Comparison of ENCODE assay signal across 8 mouse cellular contexts in the genomic region with DNA sequence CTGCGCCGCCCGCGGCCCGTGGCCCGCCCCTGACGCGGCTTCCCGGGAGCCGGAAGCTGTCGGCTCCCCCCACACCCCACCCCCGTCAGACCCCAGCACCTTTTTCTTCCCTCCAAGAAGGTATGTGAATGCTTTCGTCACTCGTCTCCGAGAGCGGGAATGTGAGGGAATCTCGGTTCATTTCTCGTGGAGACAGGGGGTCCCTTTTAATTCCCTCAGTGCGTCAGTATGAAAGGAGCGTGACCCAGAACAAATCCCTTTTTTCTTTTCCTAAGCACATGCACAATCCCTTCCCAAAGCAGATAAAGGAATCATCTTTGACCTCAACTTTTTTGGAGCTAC. TPM values are rescaled to one million over a fixed set of nuclear protein-coding genes. Genes with fewer than 3 reads are reported as not detected.
DNase-seq lines count a peak whose midpoint lies in the region; ATAC-seq and TF ChIP-seq lines count a peak whose summit lies in the region.

No protein-coding gene starts in this region.

- intact Hi-C loops in gastrocnemius, adult 2 months (cut with DNase I): loop anchor here (1.0 kb wide), 1 partner anchor 84 kb away; no protein-coding TSS in a partner anchor

- dilution Hi-C loops in CH12.LX (cut with MboI; ENCODE audit: extremely low pct_ligation_motif_present, extremely low pct_unique_long_range_greater_than_20kb, low sequenced_read_pairs): no loop called here

- peak overlapping the region; percentile 73; the same call in 1 of the 2 replicates for H3K4me2 ChIP-seq in CH12.LX (ENCODE audit: insufficient read depth, low read depth, poor library complexity, severe bottlenecking)
- peak overlapping the region; percentile 57 for H3K4me2 ChIP-seq in forebrain, embryonic 15.5 days (replicated peaks)
- peak overlapping the region; percentile 75 for H3K4me2 ChIP-seq in liver, embryonic 14.5 days (ENCODE audit: low read depth)

- H3K27me3 ChIP-seq in CH12.LX (replicated peaks): peaks cover 12% of the 10 kb centered on the region
- H3K27me3 ChIP-seq in forebrain, embryonic 15.5 days: no peaks in the 10 kb centered on the region
- peaks cover 34% of the 10 kb centered on the region for H3K27me3 ChIP-seq in liver, embryonic 14.5 days (ENCODE audit: control insufficient read depth, insufficient read depth, low read length)

- no peaks in the 10 kb centered on the region for H3K9me3 ChIP-seq in CH12.LX (replicated peaks; ENCODE audit: low read length)
- no peaks in the 10 kb centered on the region for H3K9me3 ChIP-seq in forebrain, embryonic 15.5 days
- no peaks in the 10 kb centered on the region for H3K9me3 ChIP-seq in liver, embryonic 14.5 days (ENCODE audit: control insufficient read depth, low read length)

- H3K79me2 ChIP-seq in CH12.LX (replicated peaks; ENCODE audit: control insufficient read depth, extremely low read depth, insufficient read depth, poor library complexity, severe bottlenecking): no peaks in the 10 kb centered on the region

- H3K27ac ChIP-seq in gastrocnemius, adult 2 months: peak overlapping the region; percentile 99
- H3K27ac ChIP-seq in CH12.LX (ENCODE audit: insufficient read depth, low read depth): no peak overlapping the region
- H3K27ac ChIP-seq in forebrain, embryonic 15.5 days (replicated peaks): peak overlapping the region; percentile 96
- H3K27ac ChIP-seq in liver, embryonic 14.5 days: no peak overlapping the region

- no peak for ATAC-seq in forebrain, embryonic 15.5 days (replicated peaks)
- no peak for ATAC-seq in liver, embryonic 14.5 days (ENCODE audit: insufficient read depth)

- in situ Hi-C loops in CH12.LX (cut with MboI; ENCODE audit: low pct_ligation_motif_present, low pct_unique_long_range_greater_than_20kb, low sequenced_read_pairs): loop anchor here (10.0 kb wide), 1 partner anchor 86 kb away; no protein-coding TSS in a partner anchor

- H3K4me3 ChIP-seq in gastrocnemius, adult 2 months: peak overlapping the region; percentile 100
- peak overlapping the region; percentile 8 to 61 (median 61) for H3K4me3 ChIP-seq in CH12.LX (replicated peaks in 1 of 3; ENCODE audit: low read depth in 2 of 3, low read length in 2 of 3, poor library complexity in 1 of 3)
- peak overlapping the region; percentile 74 for H3K4me3 ChIP-seq in forebrain, embryonic 15.5 days
- peak overlapping the region; percentile 42 to 61; a peak in 3 of 4 replicates for H3K4me3 ChIP-seq in liver, embryonic 14.5 days (ENCODE audit: insufficient read depth in 1 of 2, low read depth in 2 of 2, low read length in 2 of 2)

- TF ChIP-seq EP300 in CH12.LX (IDR thresholded peaks at IDR 0.05; ENCODE audit: low read length): no peak
- no peak for TF ChIP-seq EP300 in liver, embryonic 14.5 days (IDR thresholded peaks at IDR 0.05; ENCODE audit: low read depth)

- peaks cover 2 to 19% of the 10 kb centered on the region in 2 experiments; a peak in 3 of 4 replicates for H3K4me1 ChIP-seq in CH12.LX (ENCODE audit: control insufficient read depth in 1 of 2, insufficient read depth in 2 of 2)
- peaks cover 16% of the 10 kb centered on the region for H3K4me1 ChIP-seq in forebrain, embryonic 15.5 days
- H3K4me1 ChIP-seq in liver, embryonic 14.5 days (replicated peaks; ENCODE audit: control insufficient read depth in 2 of 2, insufficient read depth in 2 of 2, low read length in 1 of 2): no peaks in the 10 kb centered on the region; a peak in 1 of 4 replicates

- TF ChIP-seq CTCF in gastrocnemius, adult 2 months (IDR thresholded peaks at IDR 0.05): no peak
- TF ChIP-seq CTCF in CH12.LX (conservative IDR thresholded peaks at IDR 0.05 in 1 of 2, IDR thresholded peaks at IDR 0.05 in 1 of 2; ENCODE audit: low read depth in 2 of 2, low read length in 2 of 2): no peak
- no peak for TF ChIP-seq CTCF in liver, embryonic 14.5 days (IDR thresholded peaks at IDR 0.05; ENCODE audit: low read depth)

- no peaks in the 10 kb centered on the region for H3K36me3 ChIP-seq in CH12.LX (replicated peaks in 1 of 2; ENCODE audit: control insufficient read depth in 1 of 2, insufficient read depth in 1 of 2, low read length in 1 of 2)
- no peaks in the 10 kb centered on the region for H3K36me3 ChIP-seq in forebrain, embryonic 15.5 days
- no peaks in the 10 kb centered on the region for H3K36me3 ChIP-seq in liver, embryonic 14.5 days (replicated peaks; ENCODE audit: control insufficient read depth, insufficient read depth, low read depth)

- 0% methylated on average over 19 of the region's 20 CpGs for WGBS in forebrain, embryonic 15.5 days
- WGBS in liver, embryonic 14.5 days (ENCODE audit: insufficient replicate concordance): under 1% methylated on average over 20 of the region's 20 CpGs

- no peak for TF ChIP-seq POLR2A in CH12.LX (IDR thresholded peaks at IDR 0.05; ENCODE audit: low read depth, low read length)

- no peak for DNase-seq in gastrocnemius, adult 2 months
- no peak for DNase-seq in gastrocnemius, postnatal 10 days
- DNase-seq in CH12.LX (ENCODE audit: extremely low read depth): no peak
- no peak for DNase-seq in liver, embryonic 14.5 days (ENCODE audit: low read depth in 3 of 3, low spot score in 3 of 3)
- DNase-seq in frontal cortex, postnatal 25 days (ENCODE audit: low spot score in 2 of 2): no peak
- no peak for DNase-seq in spleen, adult 12 weeks (ENCODE audit: low spot score)
- DNase-seq in right cerebral cortex, adult 2 months (ENCODE audit: low spot score in 2 of 2): no peak

- 0 out of 2 replicates have a peak overlapping the region, but pooled peaks have one; percentile 25 for H3K9ac ChIP-seq in CH12.LX (ENCODE audit: insufficient read depth, low read depth)
- peak overlapping the region; percentile 97 for H3K9ac ChIP-seq in forebrain, embryonic 15.5 days (replicated peaks)
- no peak overlapping the region for H3K9ac ChIP-seq in liver, embryonic 14.5 days (replicated peaks)

- no peak for TF ChIP-seq RAD21 in CH12.LX (IDR thresholded peaks at IDR 0.05; ENCODE audit: low read depth, low read length)

TF ChIP-seq in CH12.LX, 34 proteins besides CTCF, POLR2A, EP300 and RAD21:
- TF ChIP-seq PAX5 (IDR thresholded peaks at IDR 0.05; ENCODE audit: low read length): no peak
- TF ChIP-seq SMC3 (IDR thresholded peaks at IDR 0.05; ENCODE audit: low read depth, low read length): no peak
- no peak for TF ChIP-seq ZMIZ1 (IDR thresholded peaks at IDR 0.05; ENCODE audit: low read depth, low read length)
- TF ChIP-seq UBTF (IDR thresholded peaks at IDR 0.05; ENCODE audit: low read depth, low read length): no peak
- TF ChIP-seq NELFE (IDR thresholded peaks at IDR 0.05; ENCODE audit: low read depth, low read length): no peak
- TF ChIP-seq USF2 (conservative IDR thresholded peaks at IDR 0.05; ENCODE audit: low read depth, low read length): no peak
- TF ChIP-seq JUND (conservative IDR thresholded peaks at IDR 0.05; ENCODE audit: low read depth, low read length): no peak
- no peak for TF ChIP-seq BHLHE40 (IDR thresholded peaks at IDR 0.05; ENCODE audit: low read depth, low read length)
- TF ChIP-seq USF1 (IDR thresholded peaks at IDR 0.05; ENCODE audit: low read depth, low read length): no peak
- no peak for TF ChIP-seq SIN3A (IDR thresholded peaks at IDR 0.05; ENCODE audit: low read length)
- no peak for TF ChIP-seq TBP (conservative IDR thresholded peaks at IDR 0.05; ENCODE audit: low read depth, low read length)
- no peak for TF ChIP-seq GABPA (IDR thresholded peaks at IDR 0.05; ENCODE audit: insufficient replicate concordance, low read depth, low read length)
- TF ChIP-seq KAT2A (IDR thresholded peaks at IDR 0.05; ENCODE audit: insufficient replicate concordance, low read length): no peak
- TF ChIP-seq TCF12 (IDR thresholded peaks at IDR 0.05; ENCODE audit: low read depth, low read length): no peak
- TF ChIP-seq ZC3H11A (IDR thresholded peaks at IDR 0.05; ENCODE audit: low read depth, low read length): no peak
- no peak for TF ChIP-seq MAZ (IDR thresholded peaks at IDR 0.05; ENCODE audit: low read depth, low read length)
- TF ChIP-seq CHD1 (IDR thresholded peaks at IDR 0.05; ENCODE audit: low read depth, low read length): no peak

RNA-seq across cellular contexts. Expression of a gene that starts 0.2 kb away (rescaled TPM):
- total RNA-seq in gastrocnemius, adult 2 months (2021): 10 to 100 TPM; 50.1 to 60.8 TPM
- total RNA-seq in gastrocnemius, postnatal 10 days (2021): 10 to 100 TPM; 26.1 to 28.5 TPM
- total RNA-seq in CH12.LX (2012; rRNA removed): 2.5 and 2.8 TPM in 2 replicates
- total RNA-seq in CH12.LX (2014; rRNA removed): 0.83 and 0.89 TPM in 2 replicates
- 1.6 and 1.7 TPM in 2 replicates for polyA plus RNA-seq in CH12.LX (2012; ENCODE audit: insufficient read length, low read depth)
- polyA plus RNA-seq in forebrain, embryonic 15.5 days (2015; fragmentation: Nextera tagmentation; extraction: Ambion mirVana): 6.1 and 6.6 TPM in 2 replicates
- polyA plus RNA-seq in liver, embryonic 14.5 days (2012; rRNA removed): 0.43 and 0.56 TPM in 2 replicates
- 0.32 and 0.43 TPM in 2 replicates for polyA plus RNA-seq in liver, embryonic 14.5 days (2014; fragmentation: Nextera tagmentation; extraction: Ambion mirVana)

RNA-seq across cellular contexts. Expression of a gene that starts 52.6 kb away (rescaled TPM):
- total RNA-seq in gastrocnemius, adult 2 months (2021): 10 to 100 TPM; 40.4 to 41.1 TPM
- 10 to 100 TPM; 72.7 to 76.4 TPM for total RNA-seq in gastrocnemius, postnatal 10 days (2021)
- total RNA-seq in CH12.LX (2012; rRNA removed) (32.1 and 33.3 TPM in 2 replicates), CH12.LX (2014; rRNA removed) (52.7 and 70.5 TPM in 2 replicates)
- 67.6 and 74.5 TPM in 2 replicates for polyA plus RNA-seq in CH12.LX (2012; ENCODE audit: insufficient read length, low read depth)
- polyA plus RNA-seq in forebrain, embryonic 15.5 days (2015; fragmentation: Nextera tagmentation; extraction: Ambion mirVana): 224 and 233 TPM in 2 replicates
- polyA plus RNA-seq in liver, embryonic 14.5 days (2012; rRNA removed): 11.1 and 22.1 TPM in 2 replicates
- polyA plus RNA-seq in liver, embryonic 14.5 days (2014; fragmentation: Nextera tagmentation; extraction: Ambion mirVana): 47.6 and 49.4 TPM in 2 replicates

RNA-seq across cellular contexts. Expression of a gene that starts 53.6 kb away (rescaled TPM):
- 10 to 100 TPM; 10.7 to 11.9 TPM for total RNA-seq in gastrocnemius, adult 2 months (2021)
- 10 to 100 TPM; 26.8 to 27.3 TPM for total RNA-seq in gastrocnemius, postnatal 10 days (2021)
- total RNA-seq in CH12.LX (2012; rRNA removed) (35.9 and 45.5 TPM in 2 replicates), CH12.LX (2014; rRNA removed) (61.4 and 62.3 TPM in 2 replicates)
- polyA plus RNA-seq in CH12.LX (2012; ENCODE audit: insufficient read length, low read depth): 44.1 and 52.7 TPM in 2 replicates
- polyA plus RNA-seq in forebrain, embryonic 15.5 days (2015; fragmentation: Nextera tagmentation; extraction: Ambion mirVana): 86.6 and 90.0 TPM in 2 replicates
- 7.8 and 12.4 TPM in 2 replicates for polyA plus RNA-seq in liver, embryonic 14.5 days (2012; rRNA removed)
- polyA plus RNA-seq in liver, embryonic 14.5 days (2014; fragmentation: Nextera tagmentation; extraction: Ambion mirVana): 25.1 and 26.3 TPM in 2 replicates

Comparison
In these comparisons a context has a peak if more than half of its experiments do, and no peak if none do; other contexts are left out.
1. H3K27ac ChIP-seq: peak in gastrocnemius, adult 2 months (single experiment) and forebrain, embryonic 15.5 days (single experiment); none in CH12.LX (single experiment) and liver, embryonic 14.5 days (single experiment).
2. RNA of a gene that starts 0.2 kb away (total RNA-seq): 50.1 to 60.8 TPM in gastrocnemius, adult 2 months and 26.1 to 28.5 TPM in gastrocnemius, postnatal 10 days; 0.83 to 2.8 TPM in CH12.LX; every median in the first group is over 4 times any median in the second.
3. Peak in every context shown above with its lines, with median percentiles within 50 percentile points of each other: H3K4me3 ChIP-seq and H3K4me2 ChIP-seq.